Mouse (Mus musculus): Measurements from ENCODE around the gene Pccb. TPM values are rescaled to one million over a fixed set of nuclear protein-coding genes. Genes with fewer than 3 reads are reported as not detected.

Pccb gene
- polyA plus RNA-seq, 1 experiment from 2014 or later, result 42.0 TPM

DNA sequence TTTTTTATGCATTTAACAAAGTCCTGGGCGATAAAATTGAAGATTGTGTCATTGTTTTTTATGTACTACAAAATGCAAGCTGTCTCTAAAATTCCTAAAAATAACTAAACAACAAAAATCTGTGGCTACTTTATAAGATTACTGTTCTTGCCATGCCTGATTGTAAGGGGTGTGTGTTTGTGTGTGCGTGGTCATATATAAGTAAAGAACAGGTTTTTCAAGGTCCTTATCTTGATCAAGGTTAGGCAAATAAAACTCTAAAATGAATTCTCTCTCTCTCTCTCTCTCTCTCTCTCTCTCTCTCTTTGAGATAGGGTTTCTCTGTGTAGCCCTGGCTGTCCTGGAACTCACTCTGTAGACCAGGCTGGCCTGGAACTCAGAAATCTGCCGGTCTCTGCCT is 17.3 kb upstream of the Pccb start:
- Histone ChIP-seq H3K36me3 (ENCODE audit: insufficient read depth, low read length) (no peaks in the 10 kb centered on the region), H3K27me3 (ENCODE audit: insufficient read depth, low read length) (no peaks in the 10 kb centered on the region), H3K9me3 (replicated peaks; ENCODE audit: low read length) (no peaks in the 10 kb centered on the region), H3K27ac (no peak overlapping the region), H3K4me1 (replicated peaks; ENCODE audit: insufficient read depth, low read length) (no peaks in the 10 kb centered on the region), H3K4me3 (replicated peaks; ENCODE audit: low read depth, low read length) (no peak overlapping the region), H3K9ac (ENCODE audit: low read depth, low read length) (no peak overlapping the region), H3K4me2 (ENCODE audit: low read length) (no peak overlapping the region)
- DNase-seq (ENCODE audit: low spot score), result no peak
- TF ChIP-seq CTCF (IDR thresholded peaks at IDR 0.05; ENCODE audit: low read depth), result no peak
- no peak for ATAC-seq (replicated peaks; ENCODE audit: low FRiP score, low read depth)
- 84% methylated on average over 3 of the region's 3 CpGs for WGBS

DNA sequence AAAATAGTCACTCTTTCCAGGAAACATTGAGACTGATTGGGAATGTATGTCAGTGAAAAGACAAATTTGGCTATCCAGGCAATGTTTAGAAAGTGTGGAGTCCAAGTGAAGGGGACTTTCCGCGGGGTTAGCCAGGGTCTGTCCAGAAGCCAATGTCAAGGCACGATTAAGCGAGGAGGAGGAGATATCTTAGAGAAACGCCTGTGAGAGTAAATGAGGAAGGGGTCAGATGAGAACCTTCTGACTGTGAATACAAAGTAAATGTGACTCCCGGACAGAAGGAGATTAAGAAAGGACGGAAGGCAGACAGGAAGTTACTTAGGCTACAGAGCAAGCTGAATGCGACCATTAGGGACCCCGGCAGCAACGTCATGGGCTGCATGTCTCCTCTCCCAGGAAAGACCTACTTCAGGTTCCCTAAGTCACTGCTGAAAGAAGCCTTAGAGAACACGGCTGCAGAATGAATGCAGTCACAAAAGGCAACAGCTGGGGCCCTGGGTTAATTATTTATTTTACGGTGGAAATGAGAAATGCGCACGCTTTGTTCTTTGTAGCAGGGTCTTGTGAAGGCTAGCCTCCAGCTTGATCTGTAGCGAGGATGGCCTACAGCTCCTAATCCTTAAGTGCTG is 11.1 kb upstream of the Pccb start:
- H3K9me3 ChIP-seq (replicated peaks; ENCODE audit: low read length), result no peaks in the 10 kb centered on the region
- no peaks in the 10 kb centered on the region for H3K27me3 ChIP-seq (ENCODE audit: insufficient read depth, low read length)
- H3K27ac ChIP-seq, result peak overlapping the region; percentile 38
- no peak overlapping the region for H3K4me3 ChIP-seq (replicated peaks; ENCODE audit: low read depth, low read length)
- H3K9ac ChIP-seq (ENCODE audit: low read depth, low read length), result no peak overlapping the region
- WGBS, result 48% methylated on average over 15 of the region's 15 CpGs
- no peak for TF ChIP-seq CTCF (IDR thresholded peaks at IDR 0.05; ENCODE audit: low read depth)
- no peaks in the 10 kb centered on the region for H3K36me3 ChIP-seq (ENCODE audit: insufficient read depth, low read length)
- peak; percentile 23 for DNase-seq (ENCODE audit: low spot score)
- peaks cover 5% of the 10 kb centered on the region for H3K4me1 ChIP-seq (replicated peaks; ENCODE audit: insufficient read depth, low read length)
- 0 out of 2 replicates have a peak overlapping the region, but pooled peaks have one; percentile 7 for H3K4me2 ChIP-seq (ENCODE audit: low read length)
- no peak for ATAC-seq (replicated peaks; ENCODE audit: low FRiP score, low read depth)

DNA sequence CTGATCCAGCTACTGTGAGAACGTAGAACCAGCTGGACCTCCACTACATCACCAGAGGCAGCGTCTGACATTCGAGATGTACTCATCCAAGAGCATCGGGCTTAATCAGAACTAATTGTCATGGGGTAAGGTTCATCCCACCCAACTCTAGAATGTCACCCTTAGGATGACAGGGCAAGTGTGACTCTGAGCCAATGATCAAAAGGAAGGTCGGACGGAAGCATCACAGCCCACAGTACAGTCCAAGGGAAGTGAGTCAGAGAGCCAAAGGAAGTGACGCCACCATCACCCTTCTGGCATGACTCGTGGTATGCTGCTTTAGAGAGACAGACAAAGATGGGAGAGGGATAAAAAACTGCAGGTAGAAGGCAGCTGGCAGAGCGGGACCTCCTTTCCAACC is 7.6 kb upstream of the Pccb start:
- Histone ChIP-seq H3K4me1 (replicated peaks; ENCODE audit: insufficient read depth, low read length) (peaks cover 11% of the 10 kb centered on the region), H3K4me3 (replicated peaks; ENCODE audit: low read depth, low read length) (no peak overlapping the region), H3K9ac (ENCODE audit: low read depth, low read length) (no peak overlapping the region), H3K4me2 (ENCODE audit: low read length) (no peak overlapping the region), H3K36me3 (ENCODE audit: insufficient read depth, low read length) (no peaks in the 10 kb centered on the region), H3K27me3 (ENCODE audit: insufficient read depth, low read length) (no peaks in the 10 kb centered on the region), H3K9me3 (replicated peaks; ENCODE audit: low read length) (no peaks in the 10 kb centered on the region), H3K27ac (no peak overlapping the region)
- no peak for TF ChIP-seq CTCF (IDR thresholded peaks at IDR 0.05; ENCODE audit: low read depth)
- DNase-seq (ENCODE audit: low spot score) (no peak), ATAC-seq (replicated peaks; ENCODE audit: low FRiP score, low read depth) (no peak)
- 68% methylated on average over 9 of the region's 9 CpGs for WGBS

DNA sequence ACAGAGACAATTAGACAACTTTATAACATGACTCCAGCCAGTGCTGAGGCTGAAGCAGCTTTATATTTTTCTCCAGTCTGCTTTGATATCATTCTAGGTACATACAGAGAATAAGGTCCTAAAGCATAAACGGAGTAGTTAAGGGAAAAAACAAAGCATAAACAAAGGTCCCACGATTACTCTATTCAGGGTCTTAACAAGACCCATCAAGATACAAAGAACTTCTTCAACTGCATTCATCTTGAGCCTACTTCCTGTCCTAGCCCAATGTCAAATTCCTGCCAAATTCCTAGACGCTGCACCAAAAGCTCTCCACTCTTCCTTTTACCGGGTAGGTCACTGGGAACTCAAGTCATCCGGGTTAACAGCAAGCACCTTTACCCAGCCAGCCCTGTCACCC is 6.8 kb upstream of the Pccb start:
- DNase-seq (ENCODE audit: low spot score) (no peak), ATAC-seq (replicated peaks; ENCODE audit: low FRiP score, low read depth) (no peak)
- Histone ChIP-seq H3K4me3 (replicated peaks; ENCODE audit: low read depth, low read length) (no peak overlapping the region), H3K4me1 (replicated peaks; ENCODE audit: insufficient read depth, low read length) (peaks cover 12% of the 10 kb centered on the region), H3K9me3 (replicated peaks; ENCODE audit: low read length) (no peaks in the 10 kb centered on the region), H3K9ac (ENCODE audit: low read depth, low read length) (no peak overlapping the region), H3K27ac (no peak overlapping the region), H3K4me2 (ENCODE audit: low read length) (no peak overlapping the region), H3K27me3 (ENCODE audit: insufficient read depth, low read length) (no peaks in the 10 kb centered on the region), H3K36me3 (ENCODE audit: insufficient read depth, low read length) (no peaks in the 10 kb centered on the region)
- WGBS, result 71% methylated on average over 5 of the region's 5 CpGs
- TF ChIP-seq CTCF (IDR thresholded peaks at IDR 0.05; ENCODE audit: low read depth), result no peak

DNA sequence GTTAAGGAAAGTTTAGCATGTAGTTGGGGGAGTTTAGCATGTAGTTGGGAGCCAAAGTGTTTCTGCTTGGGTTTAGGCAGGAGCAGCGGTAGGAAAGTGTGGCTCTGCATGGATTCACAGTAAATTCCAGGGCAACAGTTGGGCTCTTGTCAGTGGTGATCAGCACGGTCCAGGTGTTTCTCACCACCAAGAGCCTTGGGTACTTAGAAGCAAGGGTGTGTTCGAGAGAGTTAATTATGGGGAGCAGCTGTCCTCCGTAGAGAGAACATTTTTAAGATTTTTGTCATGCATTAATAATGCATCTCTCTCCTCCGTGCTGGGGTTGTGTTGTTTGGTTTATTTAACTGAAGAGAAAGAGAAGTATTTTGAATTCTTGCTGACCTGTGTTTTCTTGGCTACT is 3.9 kb upstream of the Pccb start:
- Histone ChIP-seq H3K27ac (peak overlapping the region; percentile 37; the same call in 1 of the 2 replicates), H3K27me3 (ENCODE audit: insufficient read depth, low read length) (no peaks in the 10 kb centered on the region), H3K4me1 (replicated peaks; ENCODE audit: insufficient read depth, low read length) (peaks cover 20% of the 10 kb centered on the region; the same call in 1 of the 2 replicates), H3K9ac (ENCODE audit: low read depth, low read length) (no peak overlapping the region), H3K4me2 (ENCODE audit: low read length) (no peak overlapping the region), H3K9me3 (replicated peaks; ENCODE audit: low read length) (no peaks in the 10 kb centered on the region), H3K4me3 (replicated peaks; ENCODE audit: low read depth, low read length) (no peak overlapping the region), H3K36me3 (ENCODE audit: insufficient read depth, low read length) (no peaks in the 10 kb centered on the region)
- DNase-seq (ENCODE audit: low spot score) (no peak), ATAC-seq (replicated peaks; ENCODE audit: low FRiP score, low read depth) (no peak)
- 42% methylated on average over 5 of the region's 5 CpGs for WGBS
- TF ChIP-seq CTCF (IDR thresholded peaks at IDR 0.05; ENCODE audit: low read depth), result no peak

DNA sequence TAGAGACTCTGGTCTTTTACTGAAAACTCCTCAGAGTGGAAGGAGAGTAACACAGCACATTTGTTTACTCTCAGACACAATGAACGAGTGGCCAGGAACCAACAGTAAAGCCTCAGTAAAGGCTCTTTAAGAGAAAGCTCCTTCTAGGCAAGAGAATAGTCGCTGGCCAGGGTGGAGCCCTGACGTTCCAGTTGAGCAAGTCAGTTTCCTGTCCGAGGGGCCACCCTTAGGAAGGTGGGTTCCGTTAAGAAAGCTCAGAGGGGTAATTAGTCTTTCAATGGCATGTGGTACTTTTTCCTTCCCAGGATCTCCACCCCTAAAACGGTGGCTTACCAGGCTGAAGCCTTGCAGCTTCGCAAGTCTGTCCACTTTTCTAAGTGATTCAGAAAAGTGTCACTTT is 2.7 kb upstream of the Pccb start:
- Histone ChIP-seq H3K4me2 (ENCODE audit: low read length) (peak overlapping the region; percentile 46; the same call in 1 of the 2 replicates), H3K27ac (peak overlapping the region; percentile 63), H3K27me3 (ENCODE audit: insufficient read depth, low read length) (no peaks in the 10 kb centered on the region), H3K9me3 (replicated peaks; ENCODE audit: low read length) (no peaks in the 10 kb centered on the region), H3K4me1 (replicated peaks; ENCODE audit: insufficient read depth, low read length) (peaks cover 23% of the 10 kb centered on the region; the same call in 1 of the 2 replicates), H3K9ac (ENCODE audit: low read depth, low read length) (no peak overlapping the region), H3K4me3 (replicated peaks; ENCODE audit: low read depth, low read length) (no peak overlapping the region), H3K36me3 (ENCODE audit: insufficient read depth, low read length) (no peaks in the 10 kb centered on the region)
- WGBS, result 9% methylated on average over 7 of the region's 7 CpGs
- ATAC-seq (replicated peaks; ENCODE audit: low FRiP score, low read depth), result no peak
- DNase-seq (ENCODE audit: low spot score), result peak; percentile 60
- no peak for TF ChIP-seq CTCF (IDR thresholded peaks at IDR 0.05; ENCODE audit: low read depth)

DNA sequence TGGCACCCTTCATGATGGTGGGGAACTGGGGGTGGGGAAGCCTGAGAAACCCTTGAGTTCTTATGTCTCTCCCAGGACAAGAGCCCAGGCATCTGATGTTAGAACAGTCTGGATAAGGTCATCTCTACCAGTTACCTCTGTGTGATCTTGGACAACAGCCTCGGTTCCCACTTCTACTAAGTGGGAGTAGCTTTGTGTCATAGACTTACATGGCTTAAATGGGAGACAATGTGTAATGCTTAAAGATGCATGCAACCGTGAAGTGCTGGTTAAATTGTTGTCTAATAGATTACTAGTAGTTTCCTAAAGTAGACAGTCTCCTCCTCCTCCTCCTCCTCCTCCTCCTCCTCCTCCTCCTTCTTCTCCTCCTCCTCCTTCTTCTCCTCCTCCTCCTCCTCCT is 2.2 kb upstream of the Pccb start:
- no peak overlapping the region for H3K4me2 ChIP-seq (ENCODE audit: low read length)
- peaks cover 23% of the 10 kb centered on the region; the same call in 1 of the 2 replicates for H3K4me1 ChIP-seq (replicated peaks; ENCODE audit: insufficient read depth, low read length)
- no peaks in the 10 kb centered on the region for H3K9me3 ChIP-seq (replicated peaks; ENCODE audit: low read length)
- no peak for ATAC-seq (replicated peaks; ENCODE audit: low FRiP score, low read depth)
- H3K27me3 ChIP-seq (ENCODE audit: insufficient read depth, low read length), result no peaks in the 10 kb centered on the region
- no peak for TF ChIP-seq CTCF (IDR thresholded peaks at IDR 0.05; ENCODE audit: low read depth)
- WGBS, result 45% methylated on average over 2 of the region's 2 CpGs
- H3K27ac ChIP-seq, result peak overlapping the region; percentile 98
- DNase-seq (ENCODE audit: low spot score), result no peak
- H3K9ac ChIP-seq (ENCODE audit: low read depth, low read length), result no peak overlapping the region
- no peak overlapping the region for H3K4me3 ChIP-seq (replicated peaks; ENCODE audit: low read depth, low read length)
- H3K36me3 ChIP-seq (ENCODE audit: insufficient read depth, low read length), result no peaks in the 10 kb centered on the region
